Mouse (Mus musculus): ENCODE measurements at regions not wholly inside any gene's neighbourhood (a gene's known extent, or its start where the extent isn't known, plus 50 kb on each side); places are given as distances from the start of the nearest gene placed in this dataset.
A peak's percentile ranks its signal among the peaks of the same experiment; 100 is the strongest.
"Not testable (repeated sequence)": the region's sequence is repeated elsewhere in the genome, so short reads cannot be mapped to it uniquely, and the experiment has no call there.

GRCm38 (mm10) chr1:94969543-94969942 lies 343.9 kb upstream of the Fam174a start:
- no peak for DNase-seq

GRCm38 (mm10) chr1:94970103-94970759 lies 343.2 kb upstream of the Fam174a start:
- DNase-seq: no peak

- DNase-seq: no peak
Observed at GRCm38 (mm10) chr1:94993338-94993737, 320.1 kb upstream of the Fam174a start.

GRCm38 (mm10) chr1:95003900-95004299 lies 309.5 kb upstream of the Fam174a start:
- no peak for DNase-seq

GRCm38 (mm10) chr1:95030579-95030978 lies 282.8 kb upstream of the Fam174a start:
- no peak for DNase-seq

GRCm38 (mm10) chr1:95033661-95034414 lies 279.6 kb upstream of the Fam174a start:
- not testable (repeated sequence) for DNase-seq

- DNase-seq: no peak
Observed at GRCm38 (mm10) chr1:95038411-95038810, 275.0 kb upstream of the Fam174a start.

GRCm38 (mm10) chr1:95040332-95040731 lies 273.1 kb upstream of the Fam174a start:
- DNase-seq: no peak

- DNase-seq: no peak
Observed at GRCm38 (mm10) chr1:95043355-95043754, 270.1 kb upstream of the Fam174a start.

- DNase-seq: no peak
Observed at GRCm38 (mm10) chr1:95064330-95065193, 248.9 kb upstream of the Fam174a start.

GRCm38 (mm10) chr1:95065620-95066019 lies 247.8 kb upstream of the Fam174a start:
- DNase-seq: no peak

GRCm38 (mm10) chr1:95066040-95066439 lies 247.4 kb upstream of the Fam174a start:
- no peak for DNase-seq

GRCm38 (mm10) chr1:95075151-95075550 lies 238.3 kb upstream of the Fam174a start:
- no peak for DNase-seq

GRCm38 (mm10) chr1:95109966-95110365 lies 203.5 kb upstream of the Fam174a start:
- no peak for DNase-seq

- DNase-seq: no peak
Observed at GRCm38 (mm10) chr1:95113493-95113892, 199.9 kb upstream of the Fam174a start.

- DNase-seq: no peak
Observed at GRCm38 (mm10) chr1:95147531-95147930, 165.9 kb upstream of the Fam174a start.

GRCm38 (mm10) chr1:95174013-95174582 lies 139.3 kb upstream of the Fam174a start:
- DNase-seq: no peak

- DNase-seq: peak; percentile 25 to 50
Observed at GRCm38 (mm10) chr1:95218912-95219311, 94.5 kb upstream of the Fam174a start.

GRCm38 (mm10) chr1:95223289-95223688 lies 90.1 kb upstream of the Fam174a start:
- DNase-seq: peak in 1 of 2 experiments; percentile 19

- DNase-seq: peak in 1 of 2 experiments; percentile 17
Observed at GRCm38 (mm10) chr1:95241671-95242150, 71.7 kb upstream of the Fam174a start.
